Mouse (Mus musculus) MEL (cell line): ENCODE results near the gene Pak6. TPM values are rescaled to one million over a fixed set of nuclear protein-coding genes. Genes with fewer than 3 reads are reported as not detected.

Source experiments
- DNase-seq: peaks from one replicate; pipeline ENCODE4 v3.0.0; 2011; ENCODE audit warnings: low read depth, low spot score
- H3K27ac ChIP-seq: 2 replicates; pipeline ENCODE4 v1.5.1; 2012; ENCODE audit warnings: low read depth, mild to moderate bottlenecking, control low read depth, low read length, moderate library complexity; ENCODE audit not compliant: control insufficient read depth
- H3K27me3 ChIP-seq, 2 experiments: fragments of 150-350 bp in 1 of 2; sonication (generic) in 1 of 2; 2 replicates each; pipeline ENCODE4 v1.6.1; 2012; ENCODE audit warnings: low read length in 2 of 2, mild to moderate bottlenecking in 2 of 2, improper control_type of control experiment in 1 of 2, moderate library complexity in 1 of 2; ENCODE audit not compliant: insufficient read depth in 2 of 2, control insufficient read depth in 1 of 2
- H3K36me3 ChIP-seq, 2 experiments: 2 replicates each; pipeline ENCODE4 v1.6.1; 2012 to 2014; ENCODE audit warnings: low read length in 2 of 2, improper control_type of control experiment in 1 of 2, inconsistent platforms in 1 of 2, mild to moderate bottlenecking in 1 of 2; ENCODE audit not compliant: insufficient read depth in 2 of 2, control insufficient read depth in 1 of 2
- H3K4me1 ChIP-seq, 2 experiments: fragments of 150-350 bp in 1 of 2; sonication (generic) in 1 of 2; 2 replicates each; pipeline ENCODE4 v1.6.1; 2012; ENCODE audit warnings: low read length in 2 of 2, improper control_type of control experiment in 1 of 2, mild to moderate bottlenecking in 1 of 2; ENCODE audit not compliant: insufficient read depth in 2 of 2, control insufficient read depth in 1 of 2
- H3K4me3 ChIP-seq, 2 experiments: fragments of 150-350 bp in 1 of 2; sonication (generic) in 1 of 2; 2 replicates each; pipeline ENCODE4 v1.5.1; 2012; ENCODE audit warnings: low read depth in 2 of 2, low read length in 2 of 2, mild to moderate bottlenecking in 2 of 2, moderate library complexity in 2 of 2, control low read depth in 1 of 2, improper control_type of control experiment in 1 of 2; ENCODE audit not compliant: control insufficient read depth in 1 of 2, insufficient read depth in 1 of 2
- H3K79me2 ChIP-seq: 2 replicates; pipeline ENCODE4 v1.6.1; 2012; ENCODE audit warnings: mild to moderate bottlenecking, low read length, moderate library complexity; ENCODE audit not compliant: control insufficient read depth, poor library complexity, insufficient read depth
- H3K9ac ChIP-seq: 2 replicates; pipeline ENCODE4 v1.6.1; 2012; ENCODE audit warnings: low read depth, mild to moderate bottlenecking, control low read depth, low read length, moderate library complexity; ENCODE audit not compliant: control insufficient read depth, poor library complexity, severe bottlenecking
- H3K9me3 ChIP-seq: fragments of 150-350 bp; sonication (generic); replicated peaks from 2 replicates; pipeline ENCODE4 v1.6.1; 2012; ENCODE audit warnings: mild to moderate bottlenecking, low read length, improper control_type of control experiment, moderate library complexity; ENCODE audit not compliant: insufficient read depth
- BHLHE40 ChIP-seq: IDR thresholded peaks from 2 replicates; pipeline ENCODE4 v1.6.1; 2012; ENCODE audit warnings: low read depth, mild to moderate bottlenecking, inconsistent platforms, low read length, improper control_type of control experiment, borderline replicate concordance
- CHD2 ChIP-seq: IDR thresholded peaks from 2 replicates; pipeline ENCODE4 v1.6.1; 2011; ENCODE audit warnings: low read length, improper control_type of control experiment
- CTCF ChIP-seq, 3 experiments: IDR thresholded peaks in 2 of 3; conservative IDR thresholded peaks in 1 of 3; 2 replicates each; pipeline ENCODE4 v1.5.1; 2011 to 2012; ENCODE audit warnings: low read length in 3 of 3, low read depth in 2 of 3, mild to moderate bottlenecking in 2 of 3, improper control_type of control experiment in 1 of 3, inconsistent platforms in 1 of 3, mixed read lengths in 1 of 3, moderate library complexity in 1 of 3; ENCODE audit not compliant: control insufficient read depth in 1 of 3, insufficient read depth in 1 of 3, poor library complexity in 1 of 3, severe bottlenecking in 1 of 3
- E2F4 ChIP-seq: IDR thresholded peaks from 2 replicates; pipeline ENCODE4 v1.6.1; 2011; ENCODE audit warnings: low read depth, low read length, improper control_type of control experiment, borderline replicate concordance
- EP300 ChIP-seq, 2 experiments: IDR thresholded peaks; 2 replicates each; pipeline ENCODE4 v1.6.1; 2011; ENCODE audit warnings: improper control_type of control experiment in 2 of 2, low read length in 2 of 2, low read depth in 1 of 2, mild to moderate bottlenecking in 1 of 2
- GABPA ChIP-seq: IDR thresholded peaks from 2 replicates; pipeline ENCODE4 v1.6.1; 2012; ENCODE audit warnings: low read depth, mild to moderate bottlenecking, inconsistent platforms, low read length, improper control_type of control experiment, moderate library complexity
- HCFC1 ChIP-seq: IDR thresholded peaks from 2 replicates; pipeline ENCODE4 v1.6.1; 2012; ENCODE audit warnings: low read depth, mild to moderate bottlenecking, inconsistent platforms, low read length, improper control_type of control experiment, moderate library complexity
- JUND ChIP-seq: IDR thresholded peaks from 2 replicates; pipeline ENCODE4 v1.6.1; 2011; ENCODE audit warnings: low read depth, mild to moderate bottlenecking, improper control_type of control experiment, low read length
- KAT2A ChIP-seq: conservative IDR thresholded peaks from 2 replicates; pipeline ENCODE4 v1.6.1; 2012; ENCODE audit warnings: low read depth, low read length, improper control_type of control experiment, inconsistent platforms
- MAX ChIP-seq: IDR thresholded peaks from 2 replicates; pipeline ENCODE4 v1.6.1; 2011; ENCODE audit warnings: low read length, improper control_type of control experiment
- MYB ChIP-seq: IDR thresholded peaks from 2 replicates; pipeline ENCODE4 v1.6.1; 2011; ENCODE audit warnings: mild to moderate bottlenecking, low read depth, low read length, improper control_type of control experiment
- MYC ChIP-seq: IDR thresholded peaks from 2 replicates; pipeline ENCODE4 v1.6.1; 2011; ENCODE audit warnings: low read depth, mild to moderate bottlenecking, low read length, improper control_type of control experiment, moderate library complexity
- POLR2AphosphoS2 ChIP-seq: IDR thresholded peaks from 2 replicates; pipeline ENCODE4 v1.6.1; 2011; ENCODE audit warnings: low read length, improper control_type of control experiment
- RAD21 ChIP-seq: IDR thresholded peaks from 2 replicates; pipeline ENCODE4 v1.6.1; 2011; ENCODE audit warnings: mild to moderate bottlenecking, low read depth, low read length, improper control_type of control experiment
- RCOR1 ChIP-seq: IDR thresholded peaks from 2 replicates; pipeline ENCODE4 v1.6.1; 2012; ENCODE audit warnings: low read depth, mild to moderate bottlenecking, inconsistent platforms, low read length, improper control_type of control experiment
- SMC3 ChIP-seq: IDR thresholded peaks from 2 replicates; pipeline ENCODE4 v1.6.1; 2011; ENCODE audit warnings: low read depth, low read length, improper control_type of control experiment
- TAL1 ChIP-seq: IDR thresholded peaks from 2 replicates; pipeline ENCODE4 v1.6.1; 2012; ENCODE audit warnings: mild to moderate bottlenecking, inconsistent platforms, low read length, moderate library complexity, mixed read lengths
- TBP ChIP-seq: IDR thresholded peaks from 2 replicates; pipeline ENCODE4 v1.8.0; 2011; ENCODE audit warnings: low read depth, low read length, improper control_type of control experiment
- USF2 ChIP-seq, 2 experiments: IDR thresholded peaks; 2 replicates each; pipeline ENCODE4 v1.6.1; 2011 to 2012; ENCODE audit warnings: improper control_type of control experiment in 2 of 2, low read length in 2 of 2, borderline replicate concordance in 1 of 2, inconsistent platforms in 1 of 2, low read depth in 1 of 2, mild to moderate bottlenecking in 1 of 2; ENCODE audit not compliant: insufficient read depth in 1 of 2
- ZC3H11A ChIP-seq: IDR thresholded peaks from 2 replicates; pipeline ENCODE4 v1.6.1; 2012; ENCODE audit warnings: low read depth, mild to moderate bottlenecking, inconsistent platforms, low read length, improper control_type of control experiment
- ZKSCAN1 ChIP-seq: IDR thresholded peaks from 2 replicates; pipeline ENCODE4 v1.6.1; 2012; ENCODE audit warnings: low read depth, mild to moderate bottlenecking, inconsistent platforms, low read length, improper control_type of control experiment, moderate library complexity
- ZMIZ1 ChIP-seq: IDR thresholded peaks from 2 replicates; pipeline ENCODE4 v1.6.1; 2012; ENCODE audit warnings: low read depth, mild to moderate bottlenecking, inconsistent platforms, low read length, improper control_type of control experiment, moderate library complexity
- polyA plus RNA-seq, 2 experiments: library from polyadenylated mRNA; stranded (reverse) in 1 of 2; unstranded in 1 of 2; fragments of >175 nt in 1 of 2; fragments of >200 nt in 1 of 2; gene quantifications; 2 replicates each; pipeline versions ENCODE4 v1.2.1 to v1.2.4; 2012; ENCODE audit warnings: low replicate concordance in 2 of 2, low read depth in 1 of 2; ENCODE audit not compliant: insufficient read length in 2 of 2, insufficient read depth in 1 of 2, missing spikeins in 1 of 2
- total RNA-seq: library from RNA; depleted of rRNA; stranded (reverse); fragments of 300-350 nt; gene quantifications from 2 replicates; pipeline ENCODE4 v1.2.3, GENCODE M21; 2012

The Pak6 gene
- total and polyA plus RNA-seq, 3 experiments, result 25.4 to 25.9 TPM; not detected in 1

- peak; percentile 93 for TF ChIP-seq SMC3
- TF ChIP-seq RAD21, result peak; percentile 95
- no peak for TF ChIP-seq ZMIZ1
- peak; percentile 15; the same call in 1 of the 2 replicates for TF ChIP-seq TBP
- TF ChIP-seq JUND, result peak; percentile 18; the same call in 1 of the 2 replicates
- peak; percentile 92 for TF ChIP-seq ZC3H11A
These were observed 25.1 kb upstream of the Pak6 start (continued) for GRCm38 (mm10) chr2:118637888-118638526.

- no peak overlapping the region for H3K9ac ChIP-seq
- no peaks in the 10 kb centered on the region for H3K4me1 ChIP-seq
- no peaks in the 10 kb centered on the region for H3K79me2 ChIP-seq
- H3K36me3 ChIP-seq, result peaks cover 0 to 34% of the 10 kb centered on the region in 2 experiments; a peak in 2 of 4 replicates
- no peaks in the 10 kb centered on the region for H3K27me3 ChIP-seq
- no peaks in the 10 kb centered on the region for H3K9me3 ChIP-seq
- H3K27ac ChIP-seq, result no peak overlapping the region
- TF ChIP-seq CHD2 (no peak), GABPA (no peak), MYB (no peak), MYC (no peak), BHLHE40 (no peak), CTCF (IDR thresholded peaks at IDR 0.05 in 2 of 3, conservative IDR thresholded peaks at IDR 0.05 in 1 of 3; ENCODE audit: control insufficient read depth in 1 of 3, insufficient read depth in 1 of 3, low read depth in 2 of 3, low read length in 3 of 3, poor library complexity in 1 of 3, severe bottlenecking in 1 of 3) (no peak)
- no peak for DNase-seq
- no peak overlapping the region for H3K4me3 ChIP-seq
These were observed 24.4 kb upstream of the Pak6 start for GRCm38 (mm10) chr2:118638686-118639085.

- H3K4me1 ChIP-seq, result no peaks in the 10 kb centered on the region
- H3K9me3 ChIP-seq, result no peaks in the 10 kb centered on the region
- H3K27me3 ChIP-seq, result no peaks in the 10 kb centered on the region
- H3K36me3 ChIP-seq, result peaks cover 0 to 27% of the 10 kb centered on the region in 2 experiments; a peak in 2 of 4 replicates
- H3K27ac ChIP-seq, result no peak overlapping the region
- H3K4me3 ChIP-seq, result no peak overlapping the region
- TF ChIP-seq POLR2AphosphoS2 (no peak), ZMIZ1 (no peak), BHLHE40 (no peak), HCFC1 (no peak), ZKSCAN1 (no peak), KAT2A (no peak), CHD2 (no peak), MAX (no peak), E2F4 (no peak), RCOR1 (no peak), EP300 (IDR thresholded peaks at IDR 0.05; ENCODE audit: low read depth in 1 of 2, low read length in 2 of 2) (no peak), USF2 (IDR thresholded peaks at IDR 0.05; ENCODE audit: borderline replicate concordance in 1 of 2, insufficient read depth in 1 of 2, low read depth in 1 of 2, low read length in 2 of 2) (no peak), TAL1 (no peak)
- no peak for DNase-seq
- no peak overlapping the region for H3K9ac ChIP-seq
- no peaks in the 10 kb centered on the region for H3K79me2 ChIP-seq
These were observed 22.0 kb upstream of the Pak6 start for GRCm38 (mm10) chr2:118641147-118641546.
